Mouse (Mus musculus) adrenal gland, adult 8-10 months (tissue): ENCODE results near the gene Nrm. TPM values are rescaled to one million over a fixed set of nuclear protein-coding genes. Genes with fewer than 3 reads are reported as not detected.

Experiments
- DNase-seq: peaks from one replicate; pipeline ENCODE4 v3.0.0; 2022
- total RNA-seq, 4 experiments: library from RNA; stranded (reverse); gene quantifications; 2 replicates each; pipeline ENCODE4 v1.2.4; 2022

The Nrm gene
- total RNA-seq, 4 experiments from 2014 or later: 2.5 to 5.4 (median 5.0) TPM

DNA sequence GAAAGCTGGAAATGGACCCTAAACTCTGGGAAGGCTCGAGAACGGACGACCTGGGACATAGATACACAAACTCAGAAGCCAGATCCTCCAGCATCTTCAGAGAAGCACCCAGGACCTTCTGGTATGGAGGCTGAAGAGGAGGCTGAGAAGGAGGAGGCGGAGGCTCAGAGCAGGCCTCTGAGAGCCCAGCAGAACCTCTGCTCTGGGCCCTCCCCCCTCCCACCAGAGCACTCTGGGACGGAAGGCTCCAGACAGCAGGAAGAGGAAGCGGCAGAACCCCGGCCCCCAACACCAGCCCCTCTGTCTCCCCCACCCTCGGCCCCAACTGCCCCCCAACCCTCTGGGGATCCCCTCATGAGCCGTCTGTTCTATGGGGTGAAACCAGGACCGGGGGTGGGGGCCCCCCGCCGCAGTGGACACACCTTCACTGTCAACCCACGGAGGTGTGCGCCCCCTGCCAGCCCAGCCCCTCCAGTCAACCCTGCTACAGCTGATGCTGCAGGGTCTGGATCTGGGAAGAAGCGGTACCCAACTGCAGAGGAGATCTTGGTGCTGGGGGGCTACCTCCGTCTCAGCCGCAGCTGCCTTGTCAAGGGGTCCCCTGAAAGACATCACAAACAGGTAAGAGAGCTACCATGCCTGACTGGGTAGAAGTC is 7.2 kb downstream of the Nrm start:
- DNase-seq: no peak

GRCm38 (mm10) chr17:35868961-35869345 is 7.8 kb downstream of the Nrm start:
- no peak for DNase-seq

GRCm38 (mm10) chr17:35869346-35870067 is 8.4 kb downstream of the Nrm start:
- DNase-seq: peak; percentile 50

DNA sequence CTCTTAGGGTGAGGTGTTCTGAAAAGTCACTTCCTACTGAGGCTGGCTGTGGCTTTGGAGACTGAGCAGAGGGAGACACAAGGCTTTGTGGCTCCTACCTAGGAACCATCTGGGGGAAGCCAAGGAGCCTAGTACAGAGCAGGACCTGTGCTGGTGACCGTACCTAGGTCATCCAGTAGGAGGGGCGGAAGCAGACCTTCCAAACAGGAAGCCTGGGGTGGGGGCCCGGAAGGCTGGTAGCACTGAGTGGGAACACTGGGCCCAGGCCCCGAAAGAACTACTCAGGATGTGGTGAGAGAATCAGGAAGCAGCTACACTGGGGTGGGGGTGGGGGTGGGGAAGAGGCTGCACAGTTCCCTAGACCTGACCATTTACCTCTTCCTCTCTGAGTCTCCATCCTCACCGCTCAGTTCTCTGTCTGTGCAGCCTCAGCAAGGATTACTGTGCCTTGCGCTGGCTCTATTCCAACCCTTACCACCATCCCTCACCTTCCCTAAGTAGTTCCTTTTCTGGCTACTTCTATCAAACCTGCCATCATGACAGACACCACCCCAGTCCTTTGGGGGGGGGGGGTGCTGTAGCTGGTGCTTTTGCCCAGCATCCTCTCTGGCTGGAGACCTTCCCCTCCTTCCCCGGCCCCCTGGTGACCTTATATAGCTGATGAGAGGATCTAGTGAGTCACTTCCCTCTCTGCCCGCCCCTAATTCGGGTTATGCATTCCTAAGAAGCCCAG is 9.2 kb downstream of the Nrm start:
- DNase-seq: peak; percentile 76

DNA sequence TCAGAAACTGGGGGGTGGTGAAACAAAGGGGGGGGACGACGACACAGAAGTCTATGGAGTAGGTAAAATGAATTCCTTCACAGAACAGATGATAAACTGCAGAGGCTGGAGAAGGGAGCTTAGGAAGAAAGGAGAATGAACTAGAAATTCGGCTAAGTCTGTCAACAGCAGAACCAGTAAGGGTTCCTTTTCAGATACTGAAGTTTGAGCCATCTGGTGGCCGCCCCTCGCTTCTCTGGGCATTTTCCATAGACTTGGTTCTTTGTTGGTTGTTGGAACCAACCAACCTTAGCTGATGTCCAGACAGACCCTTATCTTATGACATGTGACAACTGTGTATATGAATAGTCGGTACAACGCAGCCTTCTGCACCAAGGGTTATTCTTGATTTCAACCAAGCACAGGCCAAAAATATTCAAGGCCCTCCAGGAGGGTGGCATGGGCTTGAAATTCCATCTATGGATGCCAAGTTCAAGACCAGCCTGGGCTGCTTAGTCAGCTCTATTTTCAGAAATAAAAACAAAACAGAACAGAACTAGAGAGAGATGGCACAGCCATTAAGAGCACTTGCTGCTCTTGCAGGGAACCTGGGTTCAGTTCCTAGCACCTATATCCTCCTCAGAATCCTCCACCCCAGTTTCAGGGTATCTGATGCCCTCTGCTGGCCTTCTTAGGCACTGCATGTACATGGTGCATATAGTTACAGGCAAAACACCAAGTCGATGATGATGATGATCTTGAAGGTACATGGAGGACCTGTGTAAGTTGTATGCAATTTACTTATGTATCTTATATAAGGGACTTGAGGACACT is 10.0 kb downstream of the Nrm start:
- DNase-seq: no peak

- peak; percentile 77 for DNase-seq
Observed at GRCm38 (mm10) chr17:35873774-35874519, 12.8 kb downstream of the Nrm start.

DNA sequence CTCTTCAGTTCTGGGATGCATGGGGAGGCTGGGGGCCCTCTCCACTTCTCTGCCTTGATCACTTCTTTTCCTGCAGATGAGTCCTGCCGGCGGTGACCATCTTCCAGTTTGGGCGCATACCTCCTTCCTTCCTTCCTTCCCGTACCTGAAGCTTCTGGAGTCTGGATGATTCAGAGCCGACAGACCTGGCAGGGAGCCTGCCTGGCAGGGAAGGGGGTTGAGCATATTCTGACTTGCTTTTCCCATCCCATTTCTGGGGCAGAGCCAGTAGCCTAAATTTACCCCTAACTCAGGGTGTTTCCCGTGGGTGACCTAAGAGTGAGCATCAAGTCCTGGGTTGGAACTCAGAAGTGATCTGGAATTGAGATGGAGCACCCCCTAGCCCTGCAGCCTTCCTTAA is 13.6 kb downstream of the Nrm start:
- DNase-seq: no peak

DNA sequence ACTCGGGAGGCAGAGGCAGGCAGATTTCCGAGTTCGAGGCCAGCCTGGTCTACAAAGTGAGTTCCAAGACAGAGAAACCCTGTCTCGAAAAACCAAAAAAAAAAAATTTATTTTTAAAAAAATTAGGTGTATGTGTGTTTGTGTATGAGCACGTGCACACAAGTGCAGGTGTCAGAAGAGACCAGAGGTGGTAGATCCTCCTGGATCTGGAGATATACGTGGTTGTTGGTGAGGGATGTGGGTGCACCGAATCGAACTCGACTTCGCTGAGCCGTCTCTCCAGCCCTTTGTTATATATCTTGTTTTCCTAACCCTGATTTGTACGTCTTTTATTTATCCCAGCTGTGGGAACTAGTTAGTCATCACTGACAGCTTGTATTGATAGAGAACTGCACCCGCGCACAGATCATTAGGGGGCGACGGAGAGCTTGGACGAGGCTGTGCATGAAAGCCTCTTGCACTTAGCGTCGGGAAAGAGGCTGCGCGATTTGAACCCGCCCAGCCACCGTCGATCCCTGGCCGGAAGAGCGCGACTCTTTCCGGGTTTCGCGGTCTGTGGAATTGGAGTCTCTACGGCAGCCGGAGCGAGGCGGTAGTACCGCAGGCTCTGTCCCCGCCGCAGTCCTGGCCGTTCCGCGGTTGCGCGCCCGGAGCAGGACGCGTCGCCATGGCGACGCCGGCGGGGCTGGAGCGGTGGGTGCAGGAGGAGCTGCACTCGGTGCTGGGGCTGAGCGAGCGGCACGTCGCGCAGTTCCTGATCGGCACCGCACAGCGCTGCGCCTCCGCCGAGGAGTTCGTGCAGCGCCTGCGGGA is 18.3 kb downstream of the Nrm start, which contains the start of gene Dhx16:
Gene Dhx16, plus strand, starts transcription at position 575 of the 813 bp plus-strand sequence.
- peak; percentile 92 for DNase-seq

DNA sequence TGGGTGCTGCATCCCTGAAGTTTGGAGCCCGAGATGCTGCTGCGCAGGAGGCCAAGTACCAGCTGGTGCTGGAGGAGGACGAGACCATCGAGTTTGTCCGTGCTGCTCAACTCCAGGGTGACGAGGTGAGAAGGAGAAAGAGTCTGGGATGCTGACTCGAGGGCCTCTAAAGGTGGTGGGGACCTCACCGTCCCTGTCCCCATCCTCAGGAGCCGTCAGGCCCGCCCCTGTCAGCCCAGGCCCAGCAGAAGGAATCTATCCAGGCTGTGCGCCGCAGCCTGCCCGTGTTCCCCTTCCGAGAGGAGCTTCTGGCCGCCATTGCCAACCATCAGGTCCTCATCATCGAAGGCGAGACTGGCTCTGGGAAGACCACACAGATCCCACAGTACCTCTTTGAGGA is 21.8 kb downstream of the Nrm start:
- no peak for DNase-seq

DNA sequence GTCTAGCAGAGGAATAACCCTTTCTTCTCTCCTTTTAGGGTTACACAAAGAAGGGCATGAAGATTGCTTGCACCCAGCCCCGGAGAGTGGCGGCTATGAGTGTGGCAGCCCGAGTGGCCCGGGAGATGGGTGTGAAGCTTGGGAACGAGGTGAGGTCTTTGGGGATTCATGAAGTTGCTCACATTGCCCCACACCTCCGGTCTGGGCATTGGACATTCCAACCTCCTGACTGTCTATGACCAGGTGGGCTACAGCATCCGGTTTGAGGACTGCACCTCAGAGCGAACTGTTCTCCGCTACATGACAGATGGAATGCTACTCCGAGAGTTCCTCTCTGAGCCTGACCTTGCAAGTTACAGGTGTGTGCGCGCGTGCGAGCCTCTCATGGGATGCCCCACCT is 22.7 kb downstream of the Nrm start:
- DNase-seq: no peak

DNA sequence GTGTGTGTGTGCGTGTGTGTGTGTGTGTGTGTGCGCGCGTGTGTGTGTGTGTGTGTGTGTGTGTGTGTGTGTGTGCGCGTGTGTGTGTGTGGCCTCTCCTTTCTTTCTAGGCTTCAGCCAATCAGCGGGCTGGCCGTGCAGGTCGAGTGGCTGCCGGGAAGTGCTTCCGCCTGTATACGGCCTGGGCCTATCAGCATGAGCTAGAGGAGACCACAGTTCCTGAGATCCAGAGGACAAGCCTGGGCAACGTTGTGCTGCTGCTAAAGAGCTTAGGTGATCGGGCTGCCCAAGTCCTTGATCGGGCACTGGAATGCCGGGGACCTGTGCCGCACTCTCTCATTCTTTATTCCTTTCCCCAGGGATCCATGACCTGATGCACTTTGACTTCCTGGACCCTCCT is 26.6 kb downstream of the Nrm start:
- DNase-seq: no peak

DNA sequence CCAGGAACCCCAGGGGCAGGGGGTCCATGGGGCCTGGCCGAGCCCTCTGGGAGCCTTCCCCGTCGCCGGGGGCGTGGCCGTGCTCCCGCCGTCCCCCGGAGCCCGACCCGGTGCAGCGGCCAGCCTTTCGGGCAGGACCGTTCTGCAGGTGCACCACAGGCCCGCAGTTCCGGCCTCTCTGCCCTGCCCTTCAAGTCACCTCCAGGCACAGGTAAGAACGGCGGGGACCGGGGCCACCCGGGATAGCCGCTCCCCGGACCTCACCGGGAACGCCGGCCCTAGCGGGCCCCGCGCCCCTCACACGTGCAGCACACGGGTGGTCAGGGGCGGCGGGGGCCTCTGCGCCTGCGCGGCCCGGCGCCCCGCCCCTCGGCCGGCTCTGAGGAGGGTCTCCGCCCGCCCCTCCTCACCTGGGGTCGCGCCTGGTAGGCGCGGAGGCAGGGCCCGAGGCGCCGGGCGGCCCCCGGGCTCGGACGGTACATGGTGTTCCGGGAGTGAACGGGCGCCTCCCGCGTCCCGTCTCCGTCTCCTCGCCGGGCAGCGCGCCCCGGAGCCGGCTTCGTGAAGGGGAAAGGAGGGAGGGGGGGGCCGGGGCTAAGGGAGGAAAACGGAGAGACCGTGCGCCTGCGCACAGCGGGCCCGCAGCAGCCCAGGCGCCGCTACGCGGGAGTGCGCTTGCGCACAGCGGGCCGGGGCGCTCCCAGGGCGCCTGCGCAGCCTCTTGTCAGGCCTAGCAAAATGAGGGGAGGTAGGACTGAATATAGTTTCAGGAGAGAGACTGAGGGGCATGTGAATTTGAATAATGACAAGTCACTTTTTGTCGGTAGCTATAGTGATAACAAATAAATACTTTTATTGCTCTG is 35.9 kb downstream of the Nrm start, which contains the start of gene 2310061I04Rik:
Gene 2310061I04Rik, minus strand, starts transcription at position 651 of the 863 bp plus-strand sequence.
- DNase-seq: peak; percentile 86

DNA sequence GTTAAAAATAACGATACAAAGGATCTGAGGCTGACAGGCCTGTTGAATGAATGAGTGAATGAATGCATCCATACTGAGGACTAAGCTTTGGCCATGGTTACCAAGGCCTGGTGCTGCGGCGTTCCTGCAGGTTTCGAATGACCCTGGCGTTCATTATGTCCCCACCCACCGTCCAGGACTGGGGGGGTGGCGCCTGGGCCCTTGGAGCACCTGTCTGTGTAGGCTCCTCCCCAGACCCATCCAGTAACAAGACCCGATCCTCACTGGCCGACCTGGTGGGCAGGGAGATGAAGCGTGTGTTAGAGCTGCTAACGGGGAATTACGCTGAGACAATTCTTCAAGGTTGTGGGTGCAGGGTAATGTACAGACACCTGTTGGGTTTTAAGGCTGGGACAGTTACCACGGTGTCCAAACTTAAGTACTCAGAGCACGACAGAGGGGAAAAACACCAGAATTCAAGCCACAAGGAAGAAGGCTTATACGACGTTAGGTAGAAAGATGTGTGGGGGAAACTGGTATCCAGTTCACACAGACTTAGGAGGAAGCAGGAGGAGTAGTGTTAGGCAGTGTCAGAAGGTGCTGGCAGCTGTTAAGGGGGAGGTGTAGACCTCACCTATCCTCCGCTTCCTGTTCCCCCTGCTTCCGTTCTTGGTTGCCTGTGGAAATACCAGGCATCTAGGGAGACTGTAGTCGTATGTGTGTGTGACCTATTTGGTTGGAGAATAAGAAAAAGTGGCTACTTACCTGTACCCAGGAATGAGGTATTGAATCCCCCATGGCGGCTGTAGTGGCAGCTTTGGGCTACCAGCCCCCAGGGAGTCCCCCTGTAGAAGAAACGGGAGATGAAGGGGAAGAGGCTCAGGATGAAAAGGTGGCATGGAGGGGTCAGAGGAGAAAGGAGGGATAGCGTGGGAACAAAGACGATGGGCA is 36.8 kb downstream of the Nrm start:
- DNase-seq: no peak

DNA sequence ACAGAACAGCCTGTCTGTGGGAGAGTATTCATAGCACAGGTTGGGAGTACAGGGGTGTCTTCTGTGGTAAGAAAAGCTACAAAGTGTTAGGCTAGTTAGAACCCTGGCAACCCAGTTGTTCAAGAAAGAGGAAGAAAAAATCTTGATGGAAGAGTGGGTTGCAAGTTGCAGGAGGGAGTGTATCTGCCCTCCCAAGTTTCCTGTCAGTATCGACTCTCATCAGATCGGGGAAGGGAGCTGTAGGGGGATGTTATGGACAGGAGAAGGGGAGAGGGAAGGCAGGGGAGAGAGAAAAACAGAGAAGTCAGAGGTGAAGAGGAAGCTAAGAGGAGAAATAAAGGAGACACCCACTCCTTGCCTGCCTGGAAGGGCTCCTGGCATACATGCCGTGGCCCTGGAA is 39.5 kb downstream of the Nrm start:
- DNase-seq: no peak

GRCm38 (mm10) chr17:35903343-35903991 is 42.3 kb downstream of the Nrm start:
- no peak for DNase-seq

GRCm38 (mm10) chr17:35903992-35904355 is 42.9 kb downstream of the Nrm start:
- no peak for DNase-seq

DNA sequence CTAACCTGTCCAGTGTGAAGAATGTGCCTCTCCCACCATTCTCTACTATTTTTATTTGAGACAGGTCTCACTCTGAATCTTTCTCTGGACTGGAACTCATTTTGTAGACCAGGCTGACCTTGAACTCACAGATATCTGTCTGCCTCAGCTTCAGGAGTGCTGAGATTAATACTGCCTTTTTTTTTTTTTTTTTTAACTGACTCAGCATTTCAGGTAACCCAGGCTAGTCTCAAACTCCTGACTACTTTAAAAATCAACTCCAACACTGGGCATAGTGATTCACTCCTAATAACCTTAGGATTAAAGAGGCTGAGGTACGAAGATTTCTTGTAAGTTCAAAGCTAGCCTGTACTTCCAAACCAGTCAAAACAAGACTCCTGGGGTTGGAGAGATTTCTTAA is 44.5 kb downstream of the Nrm start:
- DNase-seq: no peak

GRCm38 (mm10) chr17:35907609-35908008 is 46.5 kb downstream of the Nrm start:
- no peak for DNase-seq
